Mouse (Mus musculus) G1E (cell line): ENCODE data around the gene Hnrnph1.

Source experiments
- CTCF ChIP-seq: IDR thresholded peaks from 2 replicates; pipeline ENCODE4 v1.5.1; 2012; ENCODE audit warnings: low read depth, low read length, inconsistent platforms, mixed read lengths
- GATA1 ChIP-seq: IDR thresholded peaks from 2 replicates; pipeline ENCODE4 v1.6.1; 2012; ENCODE audit warnings: borderline replicate concordance, low read length, inconsistent platforms, mixed read lengths
- GATA2 ChIP-seq: IDR thresholded peaks from 2 replicates; pipeline ENCODE4 v1.6.1; 2012; ENCODE audit warnings: low read depth, low read length, inconsistent platforms, borderline replicate concordance
- POLR2AphosphoS5 ChIP-seq: IDR thresholded peaks from 2 replicates; pipeline ENCODE4 v1.6.1; 2012; ENCODE audit warnings: low read depth, low read length, inconsistent platforms; ENCODE audit not compliant: insufficient replicate concordance
- TAL1 ChIP-seq: conservative IDR thresholded peaks from 2 replicates; pipeline ENCODE4 v1.6.1; 2012; ENCODE audit warnings: low read depth, low read length, inconsistent platforms, mixed read lengths

DNA sequence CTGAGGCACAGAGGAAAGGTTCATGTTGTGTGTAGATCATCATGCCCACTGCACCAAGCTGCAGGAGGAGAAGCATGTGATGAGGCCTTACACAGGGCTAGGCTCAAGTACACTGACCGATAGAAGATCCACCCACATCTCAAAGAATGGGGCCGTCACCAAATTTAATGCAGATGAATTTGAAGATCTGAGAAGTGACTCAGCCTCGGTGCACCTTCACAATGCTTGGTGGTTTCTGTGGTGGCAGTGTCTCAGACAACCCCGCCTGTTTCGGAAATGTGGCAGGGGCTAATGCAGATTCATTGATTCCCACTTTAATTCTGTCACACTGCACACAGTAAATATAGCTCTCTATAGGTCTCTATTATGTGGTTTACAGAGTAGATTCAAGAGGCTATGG, 56.1 kb downstream of the Hnrnph1 start:
- TF ChIP-seq CTCF (no peak), GATA1 (no peak), GATA2 (no peak), TAL1 (no peak), POLR2AphosphoS5 (no peak)
